Mouse (Mus musculus): ENCODE results near the gene Hip1. TPM values are rescaled to one million over a fixed set of nuclear protein-coding genes. Genes with fewer than 3 reads are reported as not detected.

Gene Hip1
- total RNA-seq, 2 experiments from 2014 or later: 34.6 to 34.8 TPM

GRCm38 (mm10) chr5:135451100-135451499 is 93.8 kb downstream of the Hip1 start:
- DNase-seq (ENCODE audit: low spot score in 2 of 2): no peak

GRCm38 (mm10) chr5:135445755-135446154 is 99.2 kb downstream of the Hip1 start:
- no peak for DNase-seq (ENCODE audit: low spot score in 2 of 2)

GRCm38 (mm10) chr5:135442430-135442829 is 102.5 kb downstream of the Hip1 start:
- no peak for DNase-seq (ENCODE audit: low spot score in 2 of 2)

- no peak for DNase-seq (ENCODE audit: low spot score in 2 of 2)
Observed at GRCm38 (mm10) chr5:135435039-135435438, 109.9 kb downstream of the Hip1 start.

- DNase-seq (ENCODE audit: low spot score in 2 of 2): no peak
Observed at GRCm38 (mm10) chr5:135433861-135434260, 111.1 kb downstream of the Hip1 start.

GRCm38 (mm10) chr5:135431111-135431510 is 113.8 kb downstream of the Hip1 start:
- DNase-seq (ENCODE audit: low spot score in 2 of 2): no peak

- DNase-seq (ENCODE audit: low spot score in 2 of 2): no peak
Observed at GRCm38 (mm10) chr5:135428786-135429185, 116.1 kb downstream of the Hip1 start.

GRCm38 (mm10) chr5:135410266-135410665 is 134.7 kb downstream of the Hip1 start:
- DNase-seq (ENCODE audit: low spot score in 2 of 2): no peak

GRCm38 (mm10) chr5:135408114-135408513 is 136.8 kb downstream of the Hip1 start:
- no peak for DNase-seq (ENCODE audit: low spot score in 2 of 2)

GRCm38 (mm10) chr5:135405437-135405836 is 139.5 kb downstream of the Hip1 start:
- no peak for DNase-seq (ENCODE audit: low spot score in 2 of 2)

GRCm38 (mm10) chr5:135404623-135405022 is 140.3 kb downstream of the Hip1 start:
- peak; percentile 40 to 74 for DNase-seq (ENCODE audit: low spot score in 2 of 2)

- DNase-seq (ENCODE audit: low spot score in 2 of 2): peak; percentile 54 to 82
Observed at GRCm38 (mm10) chr5:135400244-135400643, 144.7 kb downstream of the Hip1 start.

- no peak for DNase-seq (ENCODE audit: low spot score in 2 of 2)
Observed at GRCm38 (mm10) chr5:135399382-135399781, 145.5 kb downstream of the Hip1 start.

- DNase-seq (ENCODE audit: low spot score in 2 of 2): peak in 1 of 2 experiments; percentile 52
Observed at GRCm38 (mm10) chr5:135395826-135396225, 149.1 kb downstream of the Hip1 start.

- peak; percentile 71 to 82 for DNase-seq (ENCODE audit: low spot score in 2 of 2)
Observed at GRCm38 (mm10) chr5:135394004-135394823, 150.7 kb downstream of the Hip1 start, which contains the start of gene Pom121. Gene Pom121 (minus strand): TSS chr5:135394546.

GRCm38 (mm10) chr5:135383771-135384170 is 161.1 kb downstream of the Hip1 start:
- no peak for DNase-seq (ENCODE audit: low spot score in 2 of 2)

GRCm38 (mm10) chr5:135382746-135383145 is 162.2 kb downstream of the Hip1 start:
- DNase-seq (ENCODE audit: low spot score in 2 of 2): no peak

GRCm38 (mm10) chr5:135381356-135381925 is 163.5 kb downstream of the Hip1 start:
- no peak for DNase-seq (ENCODE audit: low spot score in 2 of 2)

- no peak for DNase-seq (ENCODE audit: low spot score in 2 of 2)
Observed at GRCm38 (mm10) chr5:135380681-135381080, 164.2 kb downstream of the Hip1 start.

GRCm38 (mm10) chr5:135376341-135376740 is 168.6 kb downstream of the Hip1 start:
- DNase-seq (ENCODE audit: low spot score in 2 of 2): no peak

GRCm38 (mm10) chr5:135375167-135375566 is 169.8 kb downstream of the Hip1 start:
- DNase-seq (ENCODE audit: low spot score in 2 of 2): no peak

GRCm38 (mm10) chr5:135373601-135374000 is 171.3 kb downstream of the Hip1 start:
- no peak for DNase-seq (ENCODE audit: low spot score in 2 of 2)

GRCm38 (mm10) chr5:135371195-135371594 is 173.7 kb downstream of the Hip1 start:
- no peak for DNase-seq (ENCODE audit: low spot score in 2 of 2)
